ENCODE assay signal across 8 mouse cellular contexts in genomic region chr16:22430211-22430951, GRCm38 (mm10). TPM values are rescaled to one million over a fixed set of nuclear protein-coding genes. Genes with fewer than 3 reads are reported as not detected.
A peak's percentile ranks its signal among the peaks of the same experiment; 100 is the strongest.
DNase-seq lines count a peak whose midpoint lies in the region; ATAC-seq and TF ChIP-seq lines count a peak whose summit lies in the region.

No protein-coding gene starts in this region.

- no peak for ATAC-seq in midbrain, embryonic 12.5 days (ENCODE audit: low FRiP score, low read depth)
- ATAC-seq in midbrain, embryonic 15.5 days (replicated peaks): no peak
- no peak for ATAC-seq in hindbrain, embryonic 14.5 days (ENCODE audit: low FRiP score)
- no peak for ATAC-seq in neural tube, embryonic 12.5 days (ENCODE audit: low FRiP score, low read depth)
- ATAC-seq in stomach, postnatal 0 days (ENCODE audit: low FRiP score, low TSS enrichment): no peak

- no peaks in the 10 kb centered on the region for H3K36me3 ChIP-seq in midbrain, embryonic 12.5 days
- H3K36me3 ChIP-seq in midbrain, embryonic 15.5 days (replicated peaks): no peaks in the 10 kb centered on the region
- no peaks in the 10 kb centered on the region for H3K36me3 ChIP-seq in hindbrain, embryonic 14.5 days (replicated peaks; ENCODE audit: control insufficient read depth, insufficient read depth)
- H3K36me3 ChIP-seq in neural tube, embryonic 12.5 days: no peaks in the 10 kb centered on the region
- no peaks in the 10 kb centered on the region for H3K36me3 ChIP-seq in stomach, postnatal 0 days (ENCODE audit: control insufficient read depth, insufficient read depth, low read length)

- no peak for TF ChIP-seq CTCF in stomach, postnatal 0 days (IDR thresholded peaks at IDR 0.05; ENCODE audit: low read depth)

- H3K4me3 ChIP-seq in midbrain, embryonic 12.5 days: no peak overlapping the region
- H3K4me3 ChIP-seq in midbrain, embryonic 15.5 days: no peak overlapping the region
- no peak overlapping the region for H3K4me3 ChIP-seq in hindbrain, embryonic 14.5 days (replicated peaks; ENCODE audit: low read length)
- H3K4me3 ChIP-seq in neural tube, embryonic 12.5 days: no peak overlapping the region
- no peak overlapping the region for H3K4me3 ChIP-seq in stomach, postnatal 0 days (ENCODE audit: low read depth, low read length)

- H3K27ac ChIP-seq in midbrain, embryonic 12.5 days (replicated peaks): no peak overlapping the region
- no peak overlapping the region for H3K27ac ChIP-seq in midbrain, embryonic 15.5 days
- H3K27ac ChIP-seq in hindbrain, embryonic 14.5 days: peak overlapping the region; percentile 78
- no peak overlapping the region for H3K27ac ChIP-seq in neural tube, embryonic 12.5 days
- H3K27ac ChIP-seq in stomach, postnatal 0 days (replicated peaks): no peak overlapping the region

- H3K4me1 ChIP-seq in midbrain, embryonic 12.5 days: peaks cover 46% of the 10 kb centered on the region
- peaks cover 37% of the 10 kb centered on the region for H3K4me1 ChIP-seq in midbrain, embryonic 15.5 days
- H3K4me1 ChIP-seq in hindbrain, embryonic 14.5 days (replicated peaks; ENCODE audit: control insufficient read depth, insufficient read depth, low read length): peaks cover 41% of the 10 kb centered on the region
- H3K4me1 ChIP-seq in neural tube, embryonic 12.5 days: peaks cover 48% of the 10 kb centered on the region
- H3K4me1 ChIP-seq in stomach, postnatal 0 days (replicated peaks; ENCODE audit: control insufficient read depth, insufficient read depth): no peaks in the 10 kb centered on the region; the same call in 1 of the 2 replicates

- WGBS in midbrain, embryonic 12.5 days: 68% methylated on average over 16 of the region's 16 CpGs
- WGBS in midbrain, embryonic 15.5 days: 49% methylated on average over 16 of the region's 16 CpGs
- 46% methylated on average over 16 of the region's 16 CpGs for WGBS in hindbrain, embryonic 14.5 days
- WGBS in neural tube, embryonic 12.5 days: 57% methylated on average over 16 of the region's 16 CpGs
- 56% methylated on average over 16 of the region's 16 CpGs for WGBS in stomach, postnatal 0 days

- H3K9ac ChIP-seq in midbrain, embryonic 12.5 days (replicated peaks): no peak overlapping the region
- H3K9ac ChIP-seq in midbrain, embryonic 15.5 days: no peak overlapping the region
- no peak overlapping the region; the same call in 1 of the 2 replicates for H3K9ac ChIP-seq in hindbrain, embryonic 14.5 days
- 0 out of 2 replicates have a peak overlapping the region, but pooled peaks have one; percentile 3 for H3K9ac ChIP-seq in neural tube, embryonic 12.5 days
- H3K9ac ChIP-seq in stomach, postnatal 0 days (ENCODE audit: low read length): no peak overlapping the region

- peaks cover 72% of the 10 kb centered on the region for H3K27me3 ChIP-seq in midbrain, embryonic 12.5 days
- H3K27me3 ChIP-seq in midbrain, embryonic 15.5 days (replicated peaks): peaks cover 23% of the 10 kb centered on the region
- peaks cover 19% of the 10 kb centered on the region for H3K27me3 ChIP-seq in hindbrain, embryonic 14.5 days (ENCODE audit: control insufficient read depth, insufficient read depth, low read length)
- H3K27me3 ChIP-seq in neural tube, embryonic 12.5 days (replicated peaks): peaks cover 11% of the 10 kb centered on the region; the same call in 1 of the 2 replicates
- no peaks in the 10 kb centered on the region for H3K27me3 ChIP-seq in stomach, postnatal 0 days (ENCODE audit: control insufficient read depth, insufficient read depth, low read length)

- H3K4me2 ChIP-seq in midbrain, embryonic 12.5 days (replicated peaks): 0 out of 2 replicates have a peak overlapping the region, but pooled peaks have one; percentile 40
- H3K4me2 ChIP-seq in midbrain, embryonic 15.5 days: no peak overlapping the region; the same call in 1 of the 2 replicates
- peak overlapping the region; percentile 6 for H3K4me2 ChIP-seq in hindbrain, embryonic 14.5 days (replicated peaks)
- H3K4me2 ChIP-seq in neural tube, embryonic 12.5 days (replicated peaks): no peak overlapping the region
- no peak overlapping the region for H3K4me2 ChIP-seq in stomach, postnatal 0 days (replicated peaks; ENCODE audit: low read depth)

- no peaks in the 10 kb centered on the region for H3K9me3 ChIP-seq in midbrain, embryonic 12.5 days
- H3K9me3 ChIP-seq in midbrain, embryonic 15.5 days: no peaks in the 10 kb centered on the region
- no peaks in the 10 kb centered on the region for H3K9me3 ChIP-seq in hindbrain, embryonic 14.5 days (ENCODE audit: control insufficient read depth, low read length)
- H3K9me3 ChIP-seq in neural tube, embryonic 12.5 days: no peaks in the 10 kb centered on the region
- H3K9me3 ChIP-seq in stomach, postnatal 0 days (ENCODE audit: control insufficient read depth, low read length): no peaks in the 10 kb centered on the region

- TF ChIP-seq EP300 in stomach, postnatal 0 days (optimal IDR thresholded peaks at IDR 0.05): no peak

- peak; percentile 81 to 92 for DNase-seq in cerebellum, postnatal 25 days
- DNase-seq in hindbrain, embryonic 14.5 days (ENCODE audit: low spot score): peak; percentile 63
- no peak for DNase-seq in embryo, embryonic 10.5 days (ENCODE audit: low spot score)
- no peak for DNase-seq in stomach, postnatal 0 days (ENCODE audit: low spot score)
- DNase-seq in yolk sac, embryonic 10.5 days (ENCODE audit: low spot score): no peak

RNA-seq across cellular contexts. Expression of gene Etv5, which starts 9.1 kb away (rescaled TPM):
- 10.8 and 11.8 TPM in 2 replicates for polyA plus RNA-seq in midbrain, embryonic 12.5 days (2016; fragmentation: Nextera tagmentation; extraction: Ambion mirVana)
- 14.5 and 17.6 TPM in 2 replicates for polyA plus RNA-seq in midbrain, embryonic 15.5 days (2015; fragmentation: Nextera tagmentation; extraction: Ambion mirVana)
- polyA plus RNA-seq in hindbrain, embryonic 14.5 days (2014; fragmentation: Nextera tagmentation; extraction: Ambion mirVana): 21.3 and 27.0 TPM in 2 replicates
- polyA plus RNA-seq in neural tube, embryonic 12.5 days (2016; fragmentation: Nextera tagmentation; extraction: Ambion mirVana): 17.8 and 23.1 TPM in 2 replicates
- 6.0 and 6.3 TPM in 2 replicates for polyA plus RNA-seq in stomach, postnatal 0 days (2015; fragmentation: Nextera tagmentation; extraction: Ambion mirVana)

Comparison
In these comparisons a context has a peak if more than half of its experiments do, and no peak if none do; other contexts are left out.
1. H3K4me2 ChIP-seq: peak in midbrain, embryonic 12.5 days (single experiment) and hindbrain, embryonic 14.5 days (single experiment); none in midbrain, embryonic 15.5 days (single experiment), neural tube, embryonic 12.5 days (single experiment) and stomach, postnatal 0 days (single experiment).
2. DNase-seq: peak in cerebellum, postnatal 25 days (2 of 2) and hindbrain, embryonic 14.5 days (single experiment); none in embryo, embryonic 10.5 days (single experiment), stomach, postnatal 0 days (single experiment) and yolk sac, embryonic 10.5 days (single experiment).